Mouse (Mus musculus) lung, adult 18-20 months (tissue): ENCODE measurements around the gene Rpl12.
"Not testable (repeated sequence)": the region's sequence is repeated elsewhere in the genome, so short reads cannot be mapped to it uniquely, and the experiment has no call there.

Experiments
- DNase-seq, 2 experiments: peaks; one replicate each; pipeline ENCODE4 v3.0.0; 2022; ENCODE audit warnings: mixed read lengths in 2 of 2

Rpl12 gene

GRCm38 (mm10) chr2:32983617-32984016 lies 22.3 kb downstream of the Rpl12 start:
- DNase-seq, result no peak

DNA sequence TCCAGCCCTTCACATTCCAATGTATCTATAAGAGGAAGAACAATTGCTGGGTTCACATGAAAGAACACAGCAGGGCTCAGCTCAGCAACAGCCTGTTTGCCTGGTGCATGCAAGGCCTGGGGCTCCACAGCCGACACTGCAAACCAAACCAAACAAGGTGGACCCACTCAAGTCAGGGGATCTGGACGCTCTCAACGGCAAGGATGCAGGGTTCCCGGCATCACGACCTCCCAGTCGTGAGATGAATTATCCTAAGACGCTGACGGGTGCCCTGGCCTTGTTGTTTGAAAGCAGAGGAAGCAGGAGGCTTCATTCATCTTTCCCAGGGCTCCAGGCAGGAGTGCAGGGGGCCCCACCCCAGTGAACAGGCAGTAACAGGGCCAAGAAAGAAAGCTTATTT lies 24.5 kb downstream of the Rpl12 start:
- no peak for DNase-seq

DNA sequence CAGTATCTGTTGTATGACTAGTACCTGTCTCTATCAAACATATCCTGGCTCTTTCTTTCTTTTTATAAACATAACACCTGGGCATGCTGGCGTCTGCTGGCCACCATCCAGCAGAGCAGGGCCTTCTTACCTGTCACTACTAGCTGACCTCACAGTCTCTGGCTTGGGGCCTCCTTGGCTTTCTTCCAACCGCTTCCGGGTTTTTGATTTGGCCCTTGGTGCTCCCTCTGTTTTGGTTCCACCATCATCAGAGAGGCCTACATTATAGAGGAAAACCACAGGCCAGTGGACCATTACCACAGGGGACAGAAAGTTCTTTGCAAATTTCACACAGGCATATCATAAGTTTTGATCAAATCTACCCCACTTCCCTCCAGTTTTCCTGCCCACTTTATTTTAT lies 28.0 kb downstream of the Rpl12 start:
- DNase-seq, result no peak

- no peak for DNase-seq
These were observed 28.9 kb downstream of the Rpl12 start for GRCm38 (mm10) chr2:32990167-32990832.

DNA sequence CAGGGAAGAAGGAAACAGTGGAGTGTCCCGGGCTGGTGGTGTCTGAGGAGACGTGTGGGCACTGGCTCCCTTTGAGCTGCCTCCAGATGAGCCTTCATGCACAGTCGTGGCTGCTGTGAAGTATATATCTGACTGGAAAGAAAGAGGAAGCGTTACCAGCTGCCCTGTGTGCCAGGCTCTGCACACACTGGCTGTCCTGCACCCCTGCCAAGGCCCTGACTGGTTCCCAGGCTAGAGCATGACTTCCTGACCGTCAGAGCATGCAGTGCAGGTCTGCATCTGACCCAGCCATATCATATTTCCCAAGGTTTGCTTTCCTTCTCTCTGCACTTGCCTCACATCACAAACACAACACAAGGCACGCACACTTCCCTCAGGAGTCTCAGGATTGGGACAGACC lies 30.8 kb downstream of the Rpl12 start:
- no peak for DNase-seq

DNA sequence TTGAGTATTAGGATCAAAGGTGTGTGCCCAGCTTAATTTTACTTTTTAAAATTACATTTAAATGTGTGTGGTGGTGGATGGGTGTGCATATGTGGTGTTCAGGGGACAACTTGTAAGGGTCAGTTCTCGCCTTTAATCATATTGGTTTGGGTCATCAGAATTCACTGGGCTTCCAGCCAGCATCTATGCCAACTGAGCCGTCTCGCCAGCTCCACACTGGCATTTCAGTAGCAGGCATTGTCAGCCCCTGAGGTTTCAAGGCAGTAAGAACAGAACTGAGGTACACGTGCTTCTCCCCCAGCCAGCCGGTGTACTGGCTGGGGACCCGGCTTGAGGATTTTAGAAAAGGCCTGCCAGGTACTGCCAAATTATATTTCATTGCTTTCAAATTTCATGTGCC lies 35.7 kb downstream of the Rpl12 start:
- DNase-seq, result no peak

DNA sequence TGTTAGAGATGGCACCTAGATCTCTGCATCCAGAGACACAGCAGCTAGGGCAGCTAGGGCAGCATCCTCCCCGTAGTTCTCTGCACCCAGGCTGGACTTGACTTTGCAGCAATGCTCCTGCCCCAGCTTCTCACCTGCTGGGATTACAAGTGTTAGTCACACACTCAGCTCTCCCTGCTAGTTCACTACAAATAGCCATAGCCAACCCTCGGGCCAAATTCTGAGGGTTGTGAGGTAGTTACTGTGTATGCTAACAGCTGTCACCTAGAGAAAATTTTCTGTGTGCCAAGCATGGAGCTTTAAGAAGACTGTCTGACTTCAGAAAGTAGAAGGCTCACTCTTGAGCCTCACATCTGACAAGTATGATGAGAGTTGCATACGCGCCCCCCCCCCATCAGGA lies 36.4 kb downstream of the Rpl12 start:
- no peak for DNase-seq

GRCm38 (mm10) chr2:32999752-33000151 lies 38.4 kb downstream of the Rpl12 start:
- no peak for DNase-seq

GRCm38 (mm10) chr2:33002144-33002543 lies 40.8 kb downstream of the Rpl12 start:
- no peak for DNase-seq

- no peak for DNase-seq
These were observed 43.7 kb downstream of the Rpl12 start for GRCm38 (mm10) chr2:33005041-33005440.

DNA sequence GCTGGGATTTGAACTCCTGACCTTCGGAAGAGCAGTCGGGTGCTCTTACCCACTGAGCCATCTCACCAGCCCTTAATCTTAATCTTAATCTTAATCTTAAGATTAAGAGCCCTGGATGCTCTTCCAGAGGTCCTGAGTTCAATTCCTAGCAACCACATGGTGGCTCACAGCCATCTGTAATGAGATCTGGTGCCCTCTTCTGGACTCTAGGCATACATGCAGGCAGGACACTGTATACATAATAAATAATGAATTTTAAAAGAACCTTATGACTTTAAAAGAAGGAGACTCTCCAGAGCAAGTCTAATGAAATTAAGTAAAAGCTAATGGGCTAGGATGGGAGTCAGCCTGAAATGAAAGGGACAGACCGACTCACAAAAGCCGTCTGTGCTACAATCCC lies 47.7 kb downstream of the Rpl12 start:
- DNase-seq, result not testable (repeated sequence)

- no peak for DNase-seq
These were observed 53.5 kb downstream of the Rpl12 start for GRCm38 (mm10) chr2:33014877-33015276.
